Mouse (Mus musculus): ENCODE measurements around the gene Spop. TPM values are rescaled to one million over a fixed set of nuclear protein-coding genes. Genes with fewer than 3 reads are reported as not detected.
"Not testable (repeated sequence)": the region's sequence is repeated elsewhere in the genome, so short reads cannot be mapped to it uniquely, and the experiment has no call there.

The Spop gene
- polyA plus RNA-seq, 1 experiment = 94.8 TPM

- Histone ChIP-seq H3K27ac (replicated peaks; ENCODE audit: low read depth, low read length) (no peak overlapping the region), H3K4me1 (ENCODE audit: control insufficient read depth, insufficient read depth, insufficient read length, low read length) (no peaks in the 10 kb centered on the region), H3K4me3 (ENCODE audit: insufficient read depth, low read depth, low read length) (no peak overlapping the region)
Measured at GRCm38 (mm10) chr11:95485634-95486033, 71.8 kb downstream of the Spop start.

GRCm38 (mm10) chr11:95487237-95487636 lies 73.4 kb downstream of the Spop start:
- Histone ChIP-seq H3K27ac (replicated peaks; ENCODE audit: low read depth, low read length) (no peak overlapping the region), H3K4me3 (ENCODE audit: insufficient read depth, low read depth, low read length) (no peak overlapping the region), H3K4me1 (ENCODE audit: control insufficient read depth, insufficient read depth, insufficient read length, low read length) (no peaks in the 10 kb centered on the region)

- Histone ChIP-seq H3K27ac (replicated peaks; ENCODE audit: low read depth, low read length) (no peak overlapping the region), H3K4me1 (ENCODE audit: control insufficient read depth, insufficient read depth, insufficient read length, low read length) (no peaks in the 10 kb centered on the region), H3K4me3 (ENCODE audit: insufficient read depth, low read depth, low read length) (no peak overlapping the region)
Measured at GRCm38 (mm10) chr11:95490104-95490503, 76.2 kb downstream of the Spop start.

GRCm38 (mm10) chr11:95492256-95492655 lies 78.4 kb downstream of the Spop start:
- Histone ChIP-seq H3K4me3 (ENCODE audit: insufficient read depth, low read depth, low read length) (no peak overlapping the region), H3K4me1 (ENCODE audit: control insufficient read depth, insufficient read depth, insufficient read length, low read length) (no peaks in the 10 kb centered on the region), H3K27ac (replicated peaks; ENCODE audit: low read depth, low read length) (no peak overlapping the region)

GRCm38 (mm10) chr11:95493010-95493409 lies 79.1 kb downstream of the Spop start:
- H3K4me3 ChIP-seq (ENCODE audit: insufficient read depth, low read depth, low read length) = no peak overlapping the region
- H3K27ac ChIP-seq (replicated peaks; ENCODE audit: low read depth, low read length) = no peak overlapping the region
- H3K4me1 ChIP-seq (ENCODE audit: control insufficient read depth, insufficient read depth, insufficient read length, low read length) = no peaks in the 10 kb centered on the region

- H3K4me3 ChIP-seq (ENCODE audit: insufficient read depth, low read depth, low read length) = no peak overlapping the region
- no peaks in the 10 kb centered on the region for H3K4me1 ChIP-seq (ENCODE audit: control insufficient read depth, insufficient read depth, insufficient read length, low read length)
- no peak overlapping the region for H3K27ac ChIP-seq (replicated peaks; ENCODE audit: low read depth, low read length)
Measured at GRCm38 (mm10) chr11:95493950-95494349, 80.1 kb downstream of the Spop start.

- H3K4me1 ChIP-seq (ENCODE audit: control insufficient read depth, insufficient read depth, insufficient read length, low read length) = no peaks in the 10 kb centered on the region
- no peak overlapping the region for H3K4me3 ChIP-seq (ENCODE audit: insufficient read depth, low read depth, low read length)
- no peak overlapping the region for H3K27ac ChIP-seq (replicated peaks; ENCODE audit: low read depth, low read length)
Measured at GRCm38 (mm10) chr11:95494374-95494773, 80.5 kb downstream of the Spop start.

GRCm38 (mm10) chr11:95495883-95496282 lies 82.0 kb downstream of the Spop start:
- Histone ChIP-seq H3K4me1 (ENCODE audit: control insufficient read depth, insufficient read depth, insufficient read length, low read length) (no peaks in the 10 kb centered on the region; the same call in 1 of the 2 replicates), H3K4me3 (ENCODE audit: insufficient read depth, low read depth, low read length) (no peak overlapping the region), H3K27ac (replicated peaks; ENCODE audit: low read depth, low read length) (no peak overlapping the region)

- Histone ChIP-seq H3K27ac (replicated peaks; ENCODE audit: low read depth, low read length) (no peak overlapping the region), H3K4me3 (ENCODE audit: insufficient read depth, low read depth, low read length) (no peak overlapping the region), H3K4me1 (ENCODE audit: control insufficient read depth, insufficient read depth, insufficient read length, low read length) (no peaks in the 10 kb centered on the region; the same call in 1 of the 2 replicates)
Measured at GRCm38 (mm10) chr11:95497921-95498320, 84.0 kb downstream of the Spop start.

GRCm38 (mm10) chr11:95500412-95500811 lies 86.5 kb downstream of the Spop start:
- Histone ChIP-seq H3K4me3 (ENCODE audit: insufficient read depth, low read depth, low read length) (no peak overlapping the region), H3K4me1 (ENCODE audit: control insufficient read depth, insufficient read depth, insufficient read length, low read length) (no peaks in the 10 kb centered on the region; the same call in 1 of the 2 replicates), H3K27ac (replicated peaks; ENCODE audit: low read depth, low read length) (no peak overlapping the region)

GRCm38 (mm10) chr11:95500836-95501235 lies 87.0 kb downstream of the Spop start:
- H3K27ac ChIP-seq (replicated peaks; ENCODE audit: low read depth, low read length) = no peak overlapping the region
- no peak overlapping the region for H3K4me3 ChIP-seq (ENCODE audit: insufficient read depth, low read depth, low read length)
- H3K4me1 ChIP-seq (ENCODE audit: control insufficient read depth, insufficient read depth, insufficient read length, low read length) = no peaks in the 10 kb centered on the region; the same call in 1 of the 2 replicates

- H3K27ac ChIP-seq (replicated peaks; ENCODE audit: low read depth, low read length); H3K4me3 ChIP-seq (ENCODE audit: insufficient read depth, low read depth, low read length); H3K4me1 ChIP-seq (ENCODE audit: control insufficient read depth, insufficient read depth, insufficient read length, low read length): not testable (repeated sequence)
Measured at GRCm38 (mm10) chr11:95501826-95502225, 87.9 kb downstream of the Spop start.

GRCm38 (mm10) chr11:95503581-95504180 lies 89.8 kb downstream of the Spop start:
- Histone ChIP-seq H3K4me1 (ENCODE audit: control insufficient read depth, insufficient read depth, insufficient read length, low read length) (no peaks in the 10 kb centered on the region; the same call in 1 of the 2 replicates), H3K4me3 (ENCODE audit: insufficient read depth, low read depth, low read length) (no peak overlapping the region), H3K27ac (replicated peaks; ENCODE audit: low read depth, low read length) (no peak overlapping the region)

GRCm38 (mm10) chr11:95504271-95504731 lies 90.4 kb downstream of the Spop start:
- H3K4me1 ChIP-seq (ENCODE audit: control insufficient read depth, insufficient read depth, insufficient read length, low read length) = no peaks in the 10 kb centered on the region; the same call in 1 of the 2 replicates
- H3K4me3 ChIP-seq (ENCODE audit: insufficient read depth, low read depth, low read length) = no peak overlapping the region
- H3K27ac ChIP-seq (replicated peaks; ENCODE audit: low read depth, low read length) = no peak overlapping the region

- Histone ChIP-seq H3K4me1 (ENCODE audit: control insufficient read depth, insufficient read depth, insufficient read length, low read length) (no peaks in the 10 kb centered on the region), H3K4me3 (ENCODE audit: insufficient read depth, low read depth, low read length) (no peak overlapping the region), H3K27ac (replicated peaks; ENCODE audit: low read depth, low read length) (no peak overlapping the region)
Measured at GRCm38 (mm10) chr11:95507041-95507716, 93.3 kb downstream of the Spop start.

- Histone ChIP-seq H3K27ac (replicated peaks; ENCODE audit: low read depth, low read length) (no peak overlapping the region), H3K4me3 (ENCODE audit: insufficient read depth, low read depth, low read length) (no peak overlapping the region), H3K4me1 (ENCODE audit: control insufficient read depth, insufficient read depth, insufficient read length, low read length) (no peaks in the 10 kb centered on the region)
Measured at GRCm38 (mm10) chr11:95507785-95508184, 93.9 kb downstream of the Spop start.

All from brown adipose tissue, adult 24 weeks (tissue).